Mouse (Mus musculus): ENCODE results near the gene Tas2r119. TPM values are rescaled to one million over a fixed set of nuclear protein-coding genes. Genes with fewer than 3 reads are reported as not detected.

Gene Tas2r119
- polyA plus RNA-seq, 1 experiment: not detected

GRCm38 (mm10) chr15:32172988-32173329 is 4.1 kb upstream of the Tas2r119 start:
- Histone ChIP-seq H3K4me1 (ENCODE audit: control insufficient read depth, insufficient read depth, low read length) (no peaks in the 10 kb centered on the region), H3K27ac (ENCODE audit: insufficient read depth, low read length) (no peak overlapping the region), H3K4me3 (ENCODE audit: insufficient read depth, low read length) (no peak overlapping the region)
- TF ChIP-seq POLR2A (IDR thresholded peaks at IDR 0.05; ENCODE audit: low read depth, low read length): no peak
- TF ChIP-seq CTCF (IDR thresholded peaks at IDR 0.05; ENCODE audit: borderline replicate concordance, insufficient read depth, low read length): no peak

GRCm38 (mm10) chr15:32180010-32180725 is 3.1 kb downstream of the Tas2r119 start:
- no peaks in the 10 kb centered on the region for H3K4me1 ChIP-seq (ENCODE audit: control insufficient read depth, insufficient read depth, low read length)
- TF ChIP-seq CTCF (IDR thresholded peaks at IDR 0.05; ENCODE audit: borderline replicate concordance, insufficient read depth, low read length) (no peak), POLR2A (IDR thresholded peaks at IDR 0.05; ENCODE audit: low read depth, low read length) (no peak)
- no peak overlapping the region for H3K4me3 ChIP-seq (ENCODE audit: insufficient read depth, low read length)
- no peak overlapping the region for H3K27ac ChIP-seq (ENCODE audit: insufficient read depth, low read length)

GRCm38 (mm10) chr15:32182026-32182425 is 4.9 kb downstream of the Tas2r119 start:
- H3K27ac ChIP-seq (ENCODE audit: insufficient read depth, low read length): no peak overlapping the region
- no peak for TF ChIP-seq CTCF (IDR thresholded peaks at IDR 0.05; ENCODE audit: borderline replicate concordance, insufficient read depth, low read length)
- TF ChIP-seq POLR2A (IDR thresholded peaks at IDR 0.05; ENCODE audit: low read depth, low read length): no peak
- no peaks in the 10 kb centered on the region for H3K4me1 ChIP-seq (ENCODE audit: control insufficient read depth, insufficient read depth, low read length)
- H3K4me3 ChIP-seq (ENCODE audit: insufficient read depth, low read length): no peak overlapping the region

GRCm38 (mm10) chr15:32184964-32185363 is 7.9 kb downstream of the Tas2r119 start:
- no peak overlapping the region for H3K27ac ChIP-seq (ENCODE audit: insufficient read depth, low read length)
- no peaks in the 10 kb centered on the region for H3K4me1 ChIP-seq (ENCODE audit: control insufficient read depth, insufficient read depth, low read length)
- no peak for TF ChIP-seq CTCF (IDR thresholded peaks at IDR 0.05; ENCODE audit: borderline replicate concordance, insufficient read depth, low read length)
- TF ChIP-seq POLR2A (IDR thresholded peaks at IDR 0.05; ENCODE audit: low read depth, low read length): no peak
- no peak overlapping the region for H3K4me3 ChIP-seq (ENCODE audit: insufficient read depth, low read length)

- H3K4me3 ChIP-seq (ENCODE audit: insufficient read depth, low read length): no peak overlapping the region
- no peak overlapping the region for H3K27ac ChIP-seq (ENCODE audit: insufficient read depth, low read length)
- 0 out of 2 replicates have a peak, but pooled peaks cover 4% of the 10 kb centered on the region for H3K4me1 ChIP-seq (ENCODE audit: control insufficient read depth, insufficient read depth, low read length)
- TF ChIP-seq POLR2A (IDR thresholded peaks at IDR 0.05; ENCODE audit: low read depth, low read length): no peak
- TF ChIP-seq CTCF (IDR thresholded peaks at IDR 0.05; ENCODE audit: borderline replicate concordance, insufficient read depth, low read length): no peak
These were observed 12.8 kb downstream of the Tas2r119 start for GRCm38 (mm10) chr15:32189879-32190278.

GRCm38 (mm10) chr15:32190436-32190835 is 13.3 kb downstream of the Tas2r119 start:
- Histone ChIP-seq H3K27ac (ENCODE audit: insufficient read depth, low read length) (no peak overlapping the region), H3K4me1 (ENCODE audit: control insufficient read depth, insufficient read depth, low read length) (0 out of 2 replicates have a peak, but pooled peaks cover 4% of the 10 kb centered on the region), H3K4me3 (ENCODE audit: insufficient read depth, low read length) (no peak overlapping the region)
- TF ChIP-seq CTCF (IDR thresholded peaks at IDR 0.05; ENCODE audit: borderline replicate concordance, insufficient read depth, low read length) (no peak), POLR2A (IDR thresholded peaks at IDR 0.05; ENCODE audit: low read depth, low read length) (no peak)

GRCm38 (mm10) chr15:32192948-32193347 is 15.9 kb downstream of the Tas2r119 start:
- TF ChIP-seq POLR2A (IDR thresholded peaks at IDR 0.05; ENCODE audit: low read depth, low read length): no peak
- no peak for TF ChIP-seq CTCF (IDR thresholded peaks at IDR 0.05; ENCODE audit: borderline replicate concordance, insufficient read depth, low read length)
- 0 out of 2 replicates have a peak, but pooled peaks cover 4% of the 10 kb centered on the region for H3K4me1 ChIP-seq (ENCODE audit: control insufficient read depth, insufficient read depth, low read length)
- H3K4me3 ChIP-seq (ENCODE audit: insufficient read depth, low read length): no peak overlapping the region
- no peak overlapping the region for H3K27ac ChIP-seq (ENCODE audit: insufficient read depth, low read length)

GRCm38 (mm10) chr15:32198076-32198475 is 21.0 kb downstream of the Tas2r119 start:
- no peak overlapping the region for H3K27ac ChIP-seq (ENCODE audit: insufficient read depth, low read length)
- H3K4me1 ChIP-seq (ENCODE audit: control insufficient read depth, insufficient read depth, low read length): 0 out of 2 replicates have a peak, but pooled peaks cover 4% of the 10 kb centered on the region
- no peak overlapping the region for H3K4me3 ChIP-seq (ENCODE audit: insufficient read depth, low read length)
- TF ChIP-seq CTCF (IDR thresholded peaks at IDR 0.05; ENCODE audit: borderline replicate concordance, insufficient read depth, low read length) (no peak), POLR2A (IDR thresholded peaks at IDR 0.05; ENCODE audit: low read depth, low read length) (no peak)

GRCm38 (mm10) chr15:32198561-32198960 is 21.5 kb downstream of the Tas2r119 start:
- no peak overlapping the region for H3K4me3 ChIP-seq (ENCODE audit: insufficient read depth, low read length)
- TF ChIP-seq POLR2A (IDR thresholded peaks at IDR 0.05; ENCODE audit: low read depth, low read length) (no peak), CTCF (IDR thresholded peaks at IDR 0.05; ENCODE audit: borderline replicate concordance, insufficient read depth, low read length) (no peak)
- H3K4me1 ChIP-seq (ENCODE audit: control insufficient read depth, insufficient read depth, low read length): 0 out of 2 replicates have a peak, but pooled peaks cover 4% of the 10 kb centered on the region
- H3K27ac ChIP-seq (ENCODE audit: insufficient read depth, low read length): no peak overlapping the region

- no peak overlapping the region for H3K27ac ChIP-seq (ENCODE audit: insufficient read depth, low read length)
- no peak for TF ChIP-seq POLR2A (IDR thresholded peaks at IDR 0.05; ENCODE audit: low read depth, low read length)
- TF ChIP-seq CTCF (IDR thresholded peaks at IDR 0.05; ENCODE audit: borderline replicate concordance, insufficient read depth, low read length): no peak
- no peaks in the 10 kb centered on the region for H3K4me1 ChIP-seq (ENCODE audit: control insufficient read depth, insufficient read depth, low read length)
- H3K4me3 ChIP-seq (ENCODE audit: insufficient read depth, low read length): no peak overlapping the region
These were observed 26.2 kb downstream of the Tas2r119 start for GRCm38 (mm10) chr15:32203242-32203641.

All from embryonic fibroblast, embryonic 13.5 days (primary cell).